Mouse (Mus musculus) lung, postnatal 14 days (tissue): Measurements from ENCODE around the gene Erv3.
"Not testable (repeated sequence)": the region's sequence is repeated elsewhere in the genome, so short reads cannot be mapped to it uniquely, and the experiment has no call there.

Experiments used
- DNase-seq: peaks from one replicate; pipeline ENCODE4 v3.0.0; 2021

Erv3 gene

DNA sequence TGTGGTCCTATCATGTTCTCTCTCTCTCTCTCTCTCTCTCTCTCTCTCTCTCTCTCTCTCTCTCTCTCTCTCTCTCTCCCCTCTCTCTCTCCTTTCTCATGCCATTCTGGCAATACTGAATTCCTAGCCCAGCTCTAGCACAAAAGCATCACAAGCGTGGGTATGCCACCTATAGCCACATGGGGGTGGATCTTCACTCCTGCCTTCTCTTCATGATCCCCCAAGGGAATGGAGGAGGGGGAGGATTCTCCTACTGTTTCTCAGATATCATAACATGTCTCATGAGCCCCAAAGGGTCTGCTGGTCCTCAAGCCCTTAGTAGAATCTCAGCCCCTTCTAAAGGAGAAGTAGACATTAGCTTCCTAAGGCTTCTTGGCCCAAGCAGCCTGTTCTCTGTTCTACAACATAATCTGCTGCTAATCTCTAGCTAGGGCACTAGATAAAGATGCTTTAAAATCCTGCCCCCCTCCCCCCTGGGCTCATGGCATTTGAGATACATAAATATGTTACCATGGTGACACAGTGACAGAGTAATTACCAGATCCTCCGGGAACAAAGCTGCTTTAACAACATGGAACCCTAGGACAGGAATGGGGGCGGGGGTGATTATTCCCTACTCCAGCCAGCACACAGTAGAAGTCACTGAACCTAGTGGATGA lies 3.2 kb upstream of the Erv3 start:
- no peak for DNase-seq

DNA sequence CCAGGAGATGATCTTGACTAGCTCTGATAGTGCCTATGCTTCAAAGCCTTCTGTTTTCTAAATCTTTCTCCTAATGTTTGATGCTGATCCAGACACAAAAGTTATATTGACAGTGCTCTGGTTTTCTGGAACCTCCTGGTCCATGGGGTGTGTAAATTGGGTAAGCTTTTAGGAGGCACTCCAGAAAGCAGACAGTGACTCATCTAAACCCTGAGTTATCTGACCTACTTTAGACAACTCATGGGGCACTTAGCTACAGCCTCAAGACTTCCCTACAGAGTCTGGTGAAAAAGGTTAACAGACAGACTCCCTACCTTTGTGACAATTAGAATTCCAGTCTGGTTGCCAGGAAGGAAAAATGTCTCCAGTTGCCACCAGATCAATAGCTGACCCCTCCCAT lies 1.7 kb downstream of the Erv3 start:
- no peak for DNase-seq

DNA sequence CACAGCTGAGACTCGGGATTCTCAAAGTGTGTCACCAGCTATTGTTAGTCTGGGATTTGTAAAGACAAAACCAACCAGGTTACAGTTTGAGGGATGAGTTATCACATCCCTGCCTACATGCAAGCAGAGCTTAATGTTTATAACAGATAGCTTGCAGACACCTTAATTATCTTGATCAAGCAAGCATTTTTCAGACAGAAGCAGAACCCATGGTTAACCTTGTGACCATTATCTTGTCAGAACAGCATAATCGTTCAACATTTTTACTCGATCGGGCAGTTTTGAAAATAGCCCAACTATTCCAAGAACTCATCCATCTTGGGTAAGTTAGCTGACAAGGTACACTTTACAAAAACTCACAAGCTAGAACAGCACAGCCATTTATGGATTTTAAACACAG lies 5.8 kb downstream of the Erv3 start:
- DNase-seq = no peak

DNA sequence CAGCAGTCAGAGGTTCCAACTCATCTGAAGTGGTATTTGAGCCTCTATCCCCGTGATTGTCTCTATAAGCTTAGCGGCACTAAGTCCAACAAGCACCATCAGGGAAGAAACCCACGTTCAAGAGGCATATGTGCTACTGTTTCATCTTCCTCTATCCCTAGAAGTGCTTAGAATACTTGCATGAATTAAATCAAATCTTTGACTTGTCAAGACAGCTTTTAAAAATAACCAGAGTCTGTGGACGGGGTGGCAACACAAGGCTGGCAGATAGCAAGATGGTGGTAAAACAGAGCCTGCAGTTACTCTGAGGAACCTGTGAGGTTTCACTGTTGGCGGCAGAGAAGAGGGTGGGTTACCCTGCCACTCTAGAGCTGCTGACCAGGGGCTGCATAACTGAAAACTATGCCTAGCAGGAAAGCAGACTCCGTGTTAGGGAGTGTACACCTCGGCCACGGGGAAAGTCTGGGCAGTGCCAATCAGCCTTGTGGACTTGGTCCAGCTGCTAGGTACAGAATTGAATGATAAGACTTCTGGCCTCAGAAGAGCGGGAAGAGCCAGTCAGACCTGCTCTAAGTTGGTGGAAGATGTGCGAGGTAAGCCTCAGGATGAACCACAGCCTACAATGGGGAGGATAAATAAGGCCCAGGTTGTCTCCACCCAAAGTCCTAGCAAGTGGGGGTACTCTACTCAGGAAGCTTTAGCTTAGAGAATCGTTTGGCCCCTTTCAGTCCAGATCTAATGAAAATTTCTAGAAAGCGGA lies 8.0 kb downstream of the Erv3 start:
- no peak for DNase-seq

DNA sequence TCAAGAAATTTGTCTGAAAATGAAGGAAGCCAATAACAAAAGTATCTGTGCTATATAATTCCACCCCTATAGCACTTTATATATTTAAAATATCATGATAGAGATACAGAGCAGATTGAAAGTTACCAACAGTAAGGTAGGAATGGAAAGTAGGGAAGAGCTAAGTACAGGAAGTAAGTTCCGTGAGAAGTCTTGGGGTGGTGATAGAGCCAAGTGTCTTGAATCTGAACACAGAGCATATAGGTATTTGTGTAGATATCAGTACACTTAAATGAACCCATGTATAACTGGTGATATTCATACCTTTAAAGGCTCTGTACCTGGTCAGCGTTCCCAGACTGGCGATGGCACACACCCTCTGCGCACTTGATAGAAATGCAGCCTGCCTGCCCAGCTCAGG lies 9.5 kb downstream of the Erv3 start:
- DNase-seq = no peak

DNA sequence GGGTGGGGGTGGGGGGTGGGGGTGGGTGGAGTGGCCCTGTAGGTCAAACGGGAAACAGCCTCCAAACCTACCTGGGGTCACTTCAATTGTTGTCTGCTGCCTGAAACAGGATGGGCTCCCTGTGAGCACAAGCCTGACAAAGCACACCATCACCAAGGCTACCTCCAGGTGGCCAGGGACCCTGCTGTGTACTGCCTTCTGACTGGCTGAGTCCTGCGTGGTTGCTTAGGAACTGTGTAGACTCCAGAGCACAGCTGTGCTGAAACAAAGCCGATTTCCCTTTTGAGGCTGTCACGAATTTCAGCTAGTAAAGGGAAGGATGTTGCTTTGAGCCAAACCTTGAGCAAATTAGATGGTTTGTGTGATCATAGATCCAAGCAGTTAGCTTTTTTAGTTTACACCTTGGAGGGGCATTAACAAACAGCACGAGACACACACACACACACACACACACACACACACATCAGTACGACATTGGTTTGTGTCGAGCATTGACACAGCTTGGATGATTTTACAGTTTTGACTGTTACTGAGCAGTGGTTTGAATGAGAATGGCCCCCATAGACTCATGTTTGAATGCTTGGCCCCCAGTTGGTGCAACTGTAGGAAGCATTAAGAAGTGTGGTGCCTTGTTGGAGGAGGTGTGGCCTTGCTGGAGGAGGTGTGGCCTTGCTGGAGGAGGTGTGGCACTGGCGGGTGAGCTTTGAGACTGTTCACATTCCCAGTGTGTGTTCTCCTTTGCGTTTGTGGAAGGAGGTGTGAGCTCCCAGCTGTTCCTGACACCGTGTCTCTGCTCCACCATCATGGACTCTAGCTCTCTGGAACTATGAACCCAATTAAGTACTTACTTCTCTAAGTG lies 11.8 kb downstream of the Erv3 start:
- DNase-seq = no peak

DNA sequence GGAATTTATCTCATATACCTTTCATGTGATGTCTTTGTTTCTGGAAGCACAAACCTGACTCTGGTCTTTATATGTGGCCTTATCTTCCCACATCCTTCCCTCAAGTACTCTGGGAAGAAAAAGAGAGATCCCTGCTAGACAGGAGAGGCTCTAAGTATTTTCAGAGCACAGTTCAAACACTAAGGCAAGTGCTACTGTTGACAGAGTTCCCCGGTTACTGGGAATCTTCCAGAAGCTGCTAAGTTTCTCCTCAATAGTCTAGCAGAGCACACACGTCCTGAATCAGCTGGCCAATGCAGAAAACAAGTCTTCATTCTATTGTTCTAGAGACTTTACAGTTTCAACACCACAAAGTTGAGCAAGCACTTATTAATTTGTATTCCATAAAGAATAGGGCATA lies 12.7 kb downstream of the Erv3 start:
- DNase-seq = no peak

GRCm38 (mm10) chr2:131846132-131846710 lies 13.3 kb downstream of the Erv3 start:
- peak; percentile 19 for DNase-seq

GRCm38 (mm10) chr2:131845671-131846070 lies 13.9 kb downstream of the Erv3 start:
- DNase-seq = no peak

DNA sequence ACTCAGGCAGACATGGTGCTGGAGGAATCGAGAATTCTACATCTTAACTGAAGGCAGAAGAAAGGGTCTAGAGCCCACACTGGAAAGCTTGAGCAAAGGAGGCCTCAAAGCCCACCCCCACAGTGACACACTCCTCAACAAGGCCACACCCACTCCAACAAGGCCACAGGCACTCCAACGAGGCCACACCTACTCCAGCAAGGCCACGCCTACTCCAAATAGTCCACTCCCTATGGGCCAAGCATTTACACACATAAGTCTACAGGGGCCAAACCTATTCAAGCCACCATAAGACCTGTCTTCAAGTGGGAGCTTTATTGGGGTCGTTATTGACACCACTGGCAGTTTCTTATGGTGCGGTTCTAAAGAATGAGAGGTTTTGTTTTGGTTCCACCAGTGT lies 17.0 kb downstream of the Erv3 start:
- DNase-seq = no peak

- no peak for DNase-seq
These were observed 18.2 kb downstream of the Erv3 start for GRCm38 (mm10) chr2:131841321-131841693.

- DNase-seq = no peak
These were observed 18.8 kb downstream of the Erv3 start for GRCm38 (mm10) chr2:131840611-131841320.

GRCm38 (mm10) chr2:131834296-131834695 lies 25.3 kb downstream of the Erv3 start:
- DNase-seq = no peak

- no peak for DNase-seq
These were observed 27.7 kb downstream of the Erv3 start for GRCm38 (mm10) chr2:131831861-131832260.

DNA sequence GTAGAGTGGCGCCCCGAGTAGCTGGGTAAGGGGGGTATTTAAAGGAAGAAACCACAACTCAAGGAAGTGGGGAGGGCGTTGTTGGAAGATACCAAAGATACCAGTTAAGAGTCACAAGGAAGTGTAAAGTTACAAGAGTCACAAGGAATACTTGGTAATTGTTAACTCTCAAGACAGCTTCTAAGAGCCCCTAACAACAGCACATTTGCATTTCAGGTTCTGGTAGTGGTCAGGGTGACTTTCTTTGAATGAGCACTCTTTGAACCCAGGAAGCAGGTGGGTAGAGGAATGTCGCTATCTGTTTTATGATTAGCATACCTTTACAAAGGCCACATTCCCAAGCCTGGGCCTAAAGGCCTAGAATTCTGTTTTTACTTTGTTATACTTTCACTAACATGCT lies 28.6 kb downstream of the Erv3 start:
- DNase-seq = not testable (repeated sequence)

- peak; percentile 78 for DNase-seq
These were observed 31.3 kb downstream of the Erv3 start for GRCm38 (mm10) chr2:131827999-131828975.

GRCm38 (mm10) chr2:131827026-131827687 lies 32.4 kb downstream of the Erv3 start:
- DNase-seq = no peak

DNA sequence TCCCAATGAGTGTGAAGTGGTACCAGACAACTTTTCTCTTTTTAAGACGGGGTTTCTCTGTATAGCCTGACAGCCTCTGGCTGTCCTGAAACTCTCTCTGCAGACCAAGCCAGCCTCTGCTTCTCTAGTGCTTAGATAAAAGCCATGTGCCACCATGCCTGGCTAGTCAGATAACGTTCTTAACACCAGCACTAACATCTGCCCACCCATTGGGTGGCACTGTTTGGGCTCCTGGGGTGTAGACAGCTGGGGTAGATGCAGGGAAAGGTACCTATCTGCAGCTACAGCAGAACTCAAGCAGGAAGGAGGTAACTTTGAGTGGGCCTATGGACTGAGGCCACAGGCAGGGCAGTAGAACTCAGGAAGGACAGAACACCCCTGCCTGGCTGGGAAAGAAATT lies 34.0 kb downstream of the Erv3 start:
- DNase-seq = no peak

DNA sequence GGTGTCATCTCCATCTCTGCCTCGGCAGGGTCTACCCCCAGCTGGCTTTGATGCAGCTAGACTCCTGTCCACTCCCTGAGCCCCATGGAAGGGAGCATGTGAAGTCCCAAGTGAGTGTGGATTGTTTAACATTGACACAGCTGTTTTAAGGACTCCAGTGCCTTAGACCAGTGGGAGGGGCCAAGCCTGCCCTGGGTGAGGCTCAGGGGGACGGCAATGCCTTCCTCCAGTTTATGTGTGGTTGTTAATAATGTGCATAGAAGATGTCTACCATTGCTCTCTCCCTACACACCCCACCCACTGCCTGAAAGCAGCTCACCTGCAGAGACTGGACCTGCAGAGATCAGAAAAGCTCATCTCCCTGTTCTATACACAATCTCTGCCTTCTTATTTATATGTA lies 35.6 kb downstream of the Erv3 start:
- no peak for DNase-seq

DNA sequence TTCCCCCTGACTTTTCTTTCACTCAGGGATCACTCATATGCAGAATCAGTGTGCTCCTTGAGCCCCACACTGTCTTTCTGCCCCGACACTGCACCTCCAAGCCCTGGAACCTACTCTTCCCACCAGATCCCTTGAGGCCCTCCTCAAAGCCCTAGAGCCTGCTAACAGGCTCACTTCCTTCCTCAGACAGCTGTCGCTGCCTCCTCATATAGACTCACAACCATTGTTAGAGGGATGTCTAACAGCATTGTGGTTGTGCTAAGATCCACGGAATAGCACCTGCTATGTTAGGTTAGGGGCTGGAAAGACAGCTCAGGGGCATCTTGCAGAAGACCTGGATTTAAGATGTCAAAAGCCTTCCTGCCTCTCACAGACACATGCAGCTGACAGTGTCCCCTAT lies 37.1 kb downstream of the Erv3 start:
- no peak for DNase-seq

GRCm38 (mm10) chr2:131821708-131821990 lies 37.9 kb downstream of the Erv3 start:
- DNase-seq = no peak
